Mouse (Mus musculus) C2C12 (cell line): ENCODE measurements around the gene Gm20696.

ENCODE experiments used
- CEBPB ChIP-seq: IDR thresholded peaks from one replicate; pipeline ENCODE4 v1.6.1; 2011; ENCODE audit warnings: low read depth, mild to moderate bottlenecking, control low read depth, moderate library complexity
- CTCF ChIP-seq: IDR thresholded peaks from one replicate; pipeline ENCODE4 v1.5.1; 2011; ENCODE audit not compliant: control insufficient read depth, insufficient read depth, insufficient read length
- MAX ChIP-seq: IDR thresholded peaks from one replicate; pipeline ENCODE4 v1.6.1; 2011; ENCODE audit warnings: mild to moderate bottlenecking, control low read depth
- MYOD1 ChIP-seq: IDR thresholded peaks from one replicate; pipeline ENCODE4 v1.6.1; 2011; ENCODE audit warnings: low read depth; ENCODE audit not compliant: control insufficient read depth, insufficient read length

DNA sequence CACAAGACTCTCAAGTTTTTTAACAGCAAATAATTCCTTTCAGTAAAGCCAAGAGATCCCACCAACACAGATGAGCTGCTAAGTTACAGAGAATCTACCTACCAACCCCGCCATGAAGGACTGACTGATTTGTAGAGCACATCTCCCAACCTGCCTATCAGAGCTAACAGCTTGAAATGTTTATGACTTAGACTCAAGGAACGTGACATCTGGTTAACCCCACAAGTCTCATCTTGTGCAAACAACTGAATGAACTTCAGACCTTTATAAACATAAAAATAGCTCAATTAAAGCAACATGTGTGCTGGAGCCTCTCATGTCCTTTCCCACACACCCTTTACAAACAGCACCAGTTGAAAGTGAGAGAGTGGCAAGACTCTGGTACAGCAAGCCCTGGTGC is 338.0 kb downstream of the Gm20696 start:
- TF ChIP-seq CTCF (no peak), MYOD1 (no peak), MAX (no peak), CEBPB (no peak)
